Mouse (Mus musculus): ENCODE data around the gene Reep6.

- TF ChIP-seq CTCF (IDR thresholded peaks at IDR 0.05; ENCODE audit: borderline replicate concordance, insufficient read depth, low read depth, low read length) (no peak), POLR2A (IDR thresholded peaks at IDR 0.05; ENCODE audit: borderline replicate concordance, insufficient read depth, low read length) (no peak)
These were observed 16.0 kb upstream of the Reep6 start for GRCm38 (mm10) chr10:80313627-80314201.

Measured in cerebellum, adult 2 months (tissue).